Mouse (Mus musculus) lung, adult 2 months (tissue): Measurements from ENCODE around the gene Fthl17f.
"Not testable (repeated sequence)": the region's sequence is repeated elsewhere in the genome, so short reads cannot be mapped to it uniquely, and the experiment has no call there.

ENCODE experiments used
- CTCF ChIP-seq: fragments of 200-500 bp; IDR thresholded peaks from 2 replicates; pipeline ENCODE4 v1.5.1; 2011; ENCODE audit warnings: mild to moderate bottlenecking, low read length, control low read depth; ENCODE audit not compliant: insufficient read depth
- POLR2A ChIP-seq: fragments of 200-500 bp; IDR thresholded peaks from 2 replicates; pipeline ENCODE4 v1.6.1; 2011; ENCODE audit warnings: low read depth, mild to moderate bottlenecking, control low read depth, low read length, borderline replicate concordance; ENCODE audit errors: extremely low read depth

- TF ChIP-seq CTCF = 0 out of 2 replicates have a peak, but pooled peaks have one; percentile 7
- TF ChIP-seq POLR2A = not testable (repeated sequence)
Measured at GRCm38 (mm10) chrX:9060952-9061351, 1.9 kb upstream of the Fthl17f start.
